Mouse (Mus musculus) activated CD4-positive, CD25-positive, alpha-beta regulatory T cell (primary cell): ENCODE measurements around the gene Rmdn2. TPM values are rescaled to one million over a fixed set of nuclear protein-coding genes. Genes with fewer than 3 reads are reported as not detected.

ENCODE experiments used
- polyA plus RNA-seq, 2 experiments: library from polyadenylated mRNA; unstranded; fragments of 100-300 nt; shearing (Covaris generic); gene quantifications; one replicate each; pipeline ENCODE4 v1.2.1; 2017

The Rmdn2 gene
- polyA plus RNA-seq = 1 to 10 TPM; 4.3 to 4.8 TPM

GRCm38 (mm10) chr17:79611545-79611944 lies at the start of gene Rmdn2:
Gene Rmdn2 (plus strand): TSS chr17:79611863.

DNA sequence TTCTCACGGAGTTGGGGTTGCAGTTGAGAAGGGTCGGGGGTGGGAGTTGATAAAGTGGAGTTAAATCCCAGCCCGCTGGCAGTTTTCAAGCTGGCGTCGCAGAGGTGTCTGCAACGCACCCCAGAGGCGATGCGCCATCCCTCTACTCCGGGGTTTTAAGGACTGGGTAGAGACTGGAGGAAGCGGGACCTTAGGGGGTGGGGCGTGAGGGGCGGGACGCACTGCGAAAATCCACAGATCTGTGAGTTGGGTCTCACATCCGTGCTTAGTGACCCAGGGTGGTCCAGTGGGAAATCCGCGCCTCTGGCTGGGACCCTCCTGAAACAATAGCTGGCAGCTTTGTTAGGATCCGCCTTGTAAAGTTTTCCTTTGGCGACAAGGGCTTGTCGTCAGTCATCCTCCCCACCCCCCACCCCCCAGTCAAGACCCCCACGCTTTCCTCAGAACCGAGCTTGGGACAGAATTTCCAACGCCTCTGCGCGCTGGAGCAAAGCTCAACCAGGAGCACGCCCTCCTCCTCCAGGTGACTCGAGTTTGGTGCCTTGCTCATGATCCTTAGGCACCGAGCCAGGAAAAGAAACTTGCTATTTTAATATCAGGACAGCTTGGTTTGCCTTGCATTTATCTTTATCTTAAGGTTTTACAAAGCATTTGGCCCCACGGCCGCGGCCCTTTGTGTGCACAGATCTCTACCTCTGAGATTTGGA lies 103.4 kb downstream of the Rmdn2 start, which contains the start of gene Cyp1b1:
TSS of gene Cyp1b1 (minus strand) at position 131 of the 707 bp plus-strand sequence.

Other genes with a start within 250 kb of the Rmdn2 start
- under 1 TPM in 1 of 2 experiments, not detected in 1; 0.16 TPM for gene Cyp1b1, start 103.2 kb downstream of the Rmdn2 start, polyA plus RNA-seq